Mouse (Mus musculus): ENCODE data around the gene Tff2. TPM values are rescaled to one million over a fixed set of nuclear protein-coding genes. Genes with fewer than 3 reads are reported as not detected.

Tff2 gene
- polyA plus RNA-seq, 1 experiment = not detected

GRCm38 (mm10) chr17:31095570-31095969 lies 48.5 kb downstream of the Tff2 start:
- no peak overlapping the region for H3K4me3 ChIP-seq (replicated peaks)
- TF ChIP-seq GATA1 (IDR thresholded peaks at IDR 0.05; ENCODE audit: borderline replicate concordance, low read length) = no peak
- no peak for TF ChIP-seq FLI1 (IDR thresholded peaks at IDR 0.05; ENCODE audit: low read length)
- peaks cover 37% of the 10 kb centered on the region for H3K9me3 ChIP-seq
- H3K36me3 ChIP-seq (replicated peaks; ENCODE audit: low read length) = peaks cover 82% of the 10 kb centered on the region
- H3K4me1 ChIP-seq = peaks cover 61% of the 10 kb centered on the region
- H3K27me3 ChIP-seq (replicated peaks) = peaks cover 6% of the 10 kb centered on the region

GRCm38 (mm10) chr17:31094781-31095180 lies 49.3 kb downstream of the Tff2 start:
- Histone ChIP-seq H3K4me3 (replicated peaks) (no peak overlapping the region), H3K36me3 (replicated peaks; ENCODE audit: low read length) (peaks cover 79% of the 10 kb centered on the region), H3K9me3 (peaks cover 37% of the 10 kb centered on the region), H3K4me1 (peaks cover 63% of the 10 kb centered on the region), H3K27me3 (replicated peaks) (peaks cover 4% of the 10 kb centered on the region)
- TF ChIP-seq FLI1 (IDR thresholded peaks at IDR 0.05; ENCODE audit: low read length) (no peak), GATA1 (IDR thresholded peaks at IDR 0.05; ENCODE audit: borderline replicate concordance, low read length) (no peak)

Other genes starting within 250 kb of the Tff2 start
- not detected in 2 replicates for gene Glp1r, start 242.5 kb downstream of the Tff2 start, polyA plus RNA-seq (2012; ENCODE audit: insufficient read depth, low replicate concordance)
- gene Umodl1, start 189.6 kb downstream of the Tff2 start, polyA plus RNA-seq (2012; ENCODE audit: insufficient read depth, low replicate concordance) = 0.03 TPM in 1 of 2 replicates, not detected in the other
- 5.5 and 7.8 TPM in 2 replicates for gene Abcg1, start 86.6 kb downstream of the Tff2 start, polyA plus RNA-seq (2012; ENCODE audit: insufficient read depth, low replicate concordance)
- not detected in 2 replicates for gene Tff3, start 14.6 kb downstream of the Tff2 start, polyA plus RNA-seq (2012; ENCODE audit: insufficient read depth, low replicate concordance)
- not detected in 2 replicates for gene Tff1, start 21.0 kb upstream of the Tff2 start, polyA plus RNA-seq (2012; ENCODE audit: insufficient read depth, low replicate concordance)
- 0.10 TPM in 1 of 2 replicates, not detected in the other for gene Tmprss3, start 54.7 kb upstream of the Tff2 start, polyA plus RNA-seq (2012; ENCODE audit: insufficient read depth, low replicate concordance)
- 45.2 and 56.2 TPM in 2 replicates for gene Ubash3a, start 63.6 kb upstream of the Tff2 start, polyA plus RNA-seq (2012; ENCODE audit: insufficient read depth, low replicate concordance)
- 0.12 TPM in 1 of 2 replicates, not detected in the other for gene Rsph1, start 133.1 kb upstream of the Tff2 start, polyA plus RNA-seq (2012; ENCODE audit: insufficient read depth, low replicate concordance)
- 3.4 and 4.1 TPM in 2 replicates for gene Slc37a1, start 142.5 kb upstream of the Tff2 start, polyA plus RNA-seq (2012; ENCODE audit: insufficient read depth, low replicate concordance)
- gene Pde9a, start 241.9 kb upstream of the Tff2 start, polyA plus RNA-seq (2012; ENCODE audit: insufficient read depth, low replicate concordance) = not detected in 2 replicates

Measured in megakaryocyte, embryonic 14.5 days (primary cell).